Mouse (Mus musculus) right cerebral cortex, postnatal 14 days (tissue): Measurements from ENCODE around the gene Rps6kl1.

Source experiments
- DNase-seq: peaks from one replicate; pipeline ENCODE4 v3.0.0; 2022

The Rps6kl1 gene

DNA sequence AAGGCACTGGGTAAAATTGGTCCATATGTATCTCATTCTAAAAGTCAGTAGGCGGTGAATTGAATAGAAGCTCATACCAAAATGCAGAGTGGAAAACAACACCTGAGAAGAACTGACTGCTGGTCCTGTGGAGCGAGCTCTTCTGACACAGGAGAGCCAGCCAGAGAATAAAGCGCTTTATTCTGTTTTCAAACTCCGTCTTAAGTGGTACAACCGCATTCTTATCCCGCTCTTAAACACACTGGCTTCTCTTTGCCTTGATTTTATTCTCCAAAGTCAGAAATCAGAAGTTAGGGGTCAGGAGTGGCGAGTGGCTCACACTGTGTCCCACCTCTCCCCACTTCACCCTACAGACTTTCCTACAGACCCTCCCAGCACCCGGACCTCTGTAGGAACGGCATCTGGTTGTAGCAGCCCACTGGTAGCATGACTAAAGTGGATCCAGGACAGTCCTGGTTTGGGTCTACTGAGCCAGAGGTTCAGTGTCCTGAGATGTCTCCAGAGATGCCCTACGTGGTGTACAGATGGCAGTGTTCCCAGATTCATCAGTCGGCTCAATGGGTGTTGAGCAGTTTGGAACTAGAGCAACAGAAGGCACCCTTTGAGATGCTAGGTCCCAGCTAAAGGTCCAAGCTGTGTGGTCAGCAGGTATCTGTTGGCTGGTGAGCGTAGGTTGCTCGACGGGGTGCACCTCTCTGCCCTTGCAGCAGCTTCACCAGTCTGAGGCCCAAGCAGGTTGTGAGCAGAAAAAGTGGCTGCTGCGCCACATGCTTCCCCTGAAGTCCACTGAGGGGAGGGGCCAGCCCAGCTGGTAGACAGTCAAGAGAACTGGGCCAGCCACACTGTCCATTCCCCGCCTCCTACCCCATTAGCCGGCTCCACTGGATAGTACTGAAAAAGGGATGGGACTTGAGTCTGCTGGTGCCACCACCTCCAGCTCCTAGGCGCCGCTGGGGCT lies 15.3 kb downstream of the Rps6kl1 start:
- no peak for DNase-seq

GRCm38 (mm10) chr12:85134043-85134794 lies 16.8 kb downstream of the Rps6kl1 start:
- no peak for DNase-seq

- no peak for DNase-seq
These were observed 19.7 kb downstream of the Rps6kl1 start for GRCm38 (mm10) chr12:85131361-85131760.

- DNase-seq, result no peak
These were observed 21.6 kb downstream of the Rps6kl1 start for GRCm38 (mm10) chr12:85129426-85129978.

DNA sequence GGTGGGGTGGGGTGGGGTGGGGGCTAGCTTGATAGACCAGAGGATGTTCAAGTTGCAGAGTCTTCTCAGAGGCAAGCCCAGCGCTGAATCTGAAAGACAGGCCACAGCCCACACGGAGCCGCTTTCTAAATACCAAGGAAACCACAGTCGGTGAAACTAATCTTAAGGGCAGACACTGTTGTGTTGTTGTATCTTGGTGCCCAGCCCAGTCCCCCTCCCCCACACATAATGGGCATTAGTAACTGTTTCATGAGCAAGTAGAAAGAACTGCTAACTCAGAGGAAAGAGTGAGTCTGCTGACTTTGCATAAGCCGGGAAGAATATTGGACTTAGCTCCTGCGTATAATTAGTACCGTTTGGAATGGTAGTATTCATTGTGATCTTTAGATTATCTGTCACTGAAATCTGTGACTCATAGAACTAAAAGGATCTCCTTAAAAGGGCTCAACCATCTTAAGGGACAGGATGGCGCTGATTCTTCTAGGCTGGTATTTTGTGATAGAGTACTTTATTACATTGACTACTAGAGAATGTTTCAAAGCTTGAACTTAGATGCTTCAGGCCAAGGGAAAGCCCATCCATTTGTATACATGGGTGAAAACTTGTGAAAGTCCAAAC lies 24.0 kb downstream of the Rps6kl1 start:
- no peak for DNase-seq

DNA sequence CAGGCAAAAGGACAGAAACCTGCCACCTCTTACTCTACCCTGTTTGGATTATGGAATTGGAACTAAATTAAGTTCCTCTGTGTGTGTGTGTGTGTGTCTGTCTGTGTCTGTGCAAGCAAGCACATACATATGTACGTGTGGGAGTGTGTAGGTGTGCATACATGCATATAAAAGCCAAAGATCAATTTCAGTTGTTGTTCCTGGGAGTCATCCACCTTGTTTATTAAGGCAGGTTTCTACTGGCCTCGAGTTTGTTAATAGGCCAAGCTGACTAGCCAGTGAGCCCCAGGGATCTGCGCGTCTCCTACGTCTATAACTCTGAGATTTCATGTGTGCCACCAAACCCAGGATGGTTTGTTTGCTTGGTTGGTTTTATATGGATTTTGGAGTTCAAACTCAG lies 26.3 kb downstream of the Rps6kl1 start:
- no peak for DNase-seq

- no peak for DNase-seq
These were observed 27.4 kb downstream of the Rps6kl1 start for GRCm38 (mm10) chr12:85123645-85124044.

- DNase-seq, result no peak
These were observed 27.9 kb downstream of the Rps6kl1 start for GRCm38 (mm10) chr12:85123108-85123530.

DNA sequence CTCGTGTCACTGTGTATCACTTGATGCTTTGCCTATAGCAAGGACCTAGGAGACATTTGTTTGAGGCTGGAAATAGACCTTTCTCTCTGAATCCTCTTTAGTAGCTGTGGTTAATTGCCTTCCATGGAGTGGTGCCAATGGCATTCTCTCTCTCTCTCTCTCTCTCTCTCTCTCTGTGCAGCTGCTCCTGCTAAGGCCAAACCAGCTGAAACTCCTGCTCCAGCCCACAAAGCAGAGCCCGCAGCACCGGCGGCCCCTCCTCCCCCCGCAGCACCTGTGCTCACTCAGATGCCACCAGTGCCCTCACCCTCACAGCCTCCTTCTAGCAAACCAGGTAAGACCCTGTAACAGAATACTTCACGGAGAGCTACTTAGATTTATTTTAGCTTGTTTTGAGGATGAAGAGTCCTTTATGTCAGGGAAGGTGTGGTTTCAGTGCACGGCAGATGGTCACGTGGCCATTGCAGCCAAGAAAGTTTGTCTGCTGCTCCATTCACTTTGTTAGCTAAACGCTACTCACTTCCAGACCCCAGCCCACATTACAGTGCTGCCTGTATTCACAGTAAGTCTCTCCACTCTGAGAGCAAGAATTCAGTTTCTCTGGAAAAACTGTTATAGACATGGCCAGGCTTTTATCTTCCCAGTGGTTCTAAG lies 29.1 kb downstream of the Rps6kl1 start:
- no peak for DNase-seq

GRCm38 (mm10) chr12:85115678-85116077 lies 35.4 kb downstream of the Rps6kl1 start:
- no peak for DNase-seq

GRCm38 (mm10) chr12:85113917-85114316 lies 37.1 kb downstream of the Rps6kl1 start:
- DNase-seq, result no peak

DNA sequence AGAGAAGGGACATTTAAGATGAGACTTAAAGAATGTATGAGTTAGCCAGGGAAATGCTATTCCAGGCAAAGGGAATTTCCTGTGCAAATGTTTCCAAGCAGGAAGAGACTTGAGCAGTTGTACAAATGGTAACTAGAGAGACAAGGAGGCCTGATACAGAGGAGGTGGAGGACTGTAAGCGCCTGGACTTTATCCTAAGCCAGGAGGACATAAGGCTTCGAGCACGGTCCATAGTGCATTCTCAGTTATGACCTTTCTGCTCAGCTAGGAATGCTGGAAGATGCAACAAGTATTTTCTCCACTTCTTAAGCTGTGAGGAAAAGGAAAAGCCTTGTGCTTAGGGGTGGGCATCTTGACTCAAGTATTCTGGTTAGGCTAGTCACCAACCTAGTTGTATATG lies 37.7 kb downstream of the Rps6kl1 start:
- DNase-seq, result no peak

- DNase-seq, result no peak
These were observed 38.4 kb downstream of the Rps6kl1 start for GRCm38 (mm10) chr12:85112550-85113251.

GRCm38 (mm10) chr12:85110698-85111592 lies 40.1 kb downstream of the Rps6kl1 start, which contains the start of the genes Prox2 and Dlst:
TSS of gene Prox2 (minus strand) at chr12:85110759.
TSS of gene Dlst (plus strand) at chr12:85110833.
- DNase-seq, result peak; percentile 90

- DNase-seq, result no peak
These were observed 40.9 kb downstream of the Rps6kl1 start for GRCm38 (mm10) chr12:85110011-85110697.

DNA sequence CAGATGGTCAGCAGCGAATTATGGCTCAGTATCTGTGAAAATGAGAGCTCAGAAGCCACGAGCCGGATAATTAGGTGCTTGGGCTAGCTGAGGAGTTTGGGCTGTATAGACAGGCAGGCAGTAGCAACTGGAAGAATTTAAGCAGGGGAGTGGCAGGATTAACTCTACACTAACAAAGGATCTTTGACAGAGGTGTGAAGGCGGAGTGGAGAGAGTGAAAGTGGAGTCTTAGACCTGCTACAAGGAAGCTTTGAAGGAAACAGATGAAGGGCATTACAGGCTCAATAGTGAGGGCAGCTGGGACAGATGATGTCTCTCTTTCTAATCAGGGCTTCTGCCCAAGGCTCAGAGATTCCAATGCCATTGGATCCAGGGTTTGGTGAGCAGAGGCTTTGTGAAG lies 41.6 kb downstream of the Rps6kl1 start:
- DNase-seq, result no peak

DNA sequence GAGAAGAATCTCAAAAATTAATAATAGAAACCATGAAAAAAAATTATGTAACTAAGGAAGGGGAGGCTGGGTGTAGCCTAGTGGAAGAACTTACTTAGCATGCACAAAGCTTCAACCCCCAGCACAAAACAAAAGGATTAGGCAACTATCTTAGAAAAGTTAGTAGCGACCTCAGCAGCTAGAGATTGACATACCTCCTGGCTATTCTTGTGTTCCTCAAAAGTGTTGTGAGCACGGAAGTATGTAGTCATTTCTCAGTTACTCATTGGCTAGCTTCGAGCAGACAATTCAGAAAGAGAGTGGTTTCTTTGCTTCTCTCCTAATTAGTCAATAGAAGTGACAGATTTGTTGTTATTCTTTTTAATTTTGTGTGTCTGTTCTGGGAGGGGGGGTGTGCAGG lies 42.4 kb downstream of the Rps6kl1 start:
- DNase-seq, result no peak

DNA sequence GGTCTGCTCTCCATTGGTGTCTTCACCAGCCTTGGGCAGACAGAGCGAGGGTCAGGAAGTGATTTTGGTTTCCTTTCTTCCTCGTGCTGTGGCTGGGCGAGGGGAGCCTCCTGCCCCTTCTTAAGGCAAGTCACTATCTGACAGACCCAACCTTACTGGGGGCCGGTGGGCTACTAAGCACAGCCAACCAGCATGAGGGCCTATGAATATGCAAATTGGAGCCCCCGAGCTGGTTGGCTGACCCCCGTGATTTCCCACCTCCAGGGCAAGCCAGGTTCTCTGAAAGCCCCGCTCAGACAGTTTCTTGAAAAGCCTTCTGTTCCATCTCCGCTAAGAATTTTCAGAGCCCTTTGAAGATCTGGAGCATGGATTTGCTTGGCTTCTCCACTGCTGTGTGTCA lies 44.8 kb downstream of the Rps6kl1 start:
- no peak for DNase-seq

DNA sequence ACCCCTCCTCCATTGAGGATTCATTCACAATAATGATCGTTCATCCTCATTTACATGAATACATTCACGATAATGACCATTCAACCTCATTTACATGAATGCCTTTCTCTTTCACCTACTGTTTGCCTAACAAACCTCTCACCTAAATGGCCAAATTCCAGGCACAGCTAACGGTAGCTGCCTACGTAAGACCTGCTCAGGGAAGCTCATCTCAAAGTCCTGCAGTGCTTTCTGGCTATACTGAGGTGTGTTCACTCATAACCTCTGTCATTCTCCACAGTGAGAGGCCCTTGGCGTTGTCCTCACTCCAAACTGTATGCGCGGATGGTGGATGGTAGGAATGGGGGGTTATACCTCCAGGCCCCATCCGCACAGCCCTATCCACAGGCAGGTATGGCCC lies 46.3 kb downstream of the Rps6kl1 start:
- DNase-seq, result no peak

DNA sequence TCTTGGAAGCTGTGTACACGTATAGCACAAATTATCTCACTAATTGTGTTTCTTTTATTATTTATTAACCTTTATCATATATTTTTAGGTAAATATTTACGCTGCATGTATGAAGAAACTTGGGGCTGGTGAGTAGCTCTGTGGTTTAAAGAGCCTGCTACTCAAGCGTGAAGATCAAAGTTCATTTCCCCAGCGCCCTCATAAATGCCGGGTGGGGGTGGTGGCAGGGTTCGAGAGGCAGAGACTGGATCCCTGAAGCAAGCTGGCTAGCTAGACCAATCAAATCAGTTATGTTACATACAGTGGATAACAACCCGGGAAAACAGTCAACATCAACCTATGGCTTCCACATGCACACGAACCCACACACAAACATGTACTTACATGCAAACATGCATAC lies 48.0 kb downstream of the Rps6kl1 start:
- DNase-seq, result no peak
